Mouse (Mus musculus) small intestine, adult 2 months (tissue): ENCODE data around the gene Zfp518a.

Source experiments
- CTCF ChIP-seq: fragments of 200-500 bp; IDR thresholded peaks from 2 replicates; pipeline ENCODE4 v1.5.1; 2012; ENCODE audit warnings: low read depth, mild to moderate bottlenecking, control low read depth, inconsistent platforms, low read length, moderate library complexity, mixed read lengths; ENCODE audit not compliant: insufficient replicate concordance, insufficient read length; ENCODE audit errors: extremely low read depth
- POLR2A ChIP-seq: fragments of 200-500 bp; IDR thresholded peaks from 2 replicates; pipeline ENCODE4 v1.6.1; 2012; ENCODE audit warnings: low read depth, mild to moderate bottlenecking, control low read depth, inconsistent platforms, low read length, moderate library complexity

GRCm38 (mm10) chr19:40964936-40965850 is 70.7 kb downstream of the Zfp518a start:
- TF ChIP-seq POLR2A (no peak), CTCF (no peak)
